Mouse (Mus musculus): ENCODE data around the gene Dglucy.

GRCm38 (mm10) chr12:100772230-100772984, 6.5 kb upstream of the Dglucy start:
- peak; percentile 70 for TF ChIP-seq CTCF (IDR thresholded peaks at IDR 0.05; ENCODE audit: control insufficient read depth, insufficient read depth, low read length)
- no peak for TF ChIP-seq POLR2A (IDR thresholded peaks at IDR 0.05; ENCODE audit: borderline replicate concordance, control insufficient read depth, low read depth, low read length)

All from bone marrow, adult 2 months (tissue).